Mouse (Mus musculus): ENCODE results near the gene Gpr87. TPM values are rescaled to one million over a fixed set of nuclear protein-coding genes. Genes with fewer than 3 reads are reported as not detected.

Gene Gpr87
- polyA plus RNA-seq, 1 experiment from 2014 or later = 0.31 TPM

DNA sequence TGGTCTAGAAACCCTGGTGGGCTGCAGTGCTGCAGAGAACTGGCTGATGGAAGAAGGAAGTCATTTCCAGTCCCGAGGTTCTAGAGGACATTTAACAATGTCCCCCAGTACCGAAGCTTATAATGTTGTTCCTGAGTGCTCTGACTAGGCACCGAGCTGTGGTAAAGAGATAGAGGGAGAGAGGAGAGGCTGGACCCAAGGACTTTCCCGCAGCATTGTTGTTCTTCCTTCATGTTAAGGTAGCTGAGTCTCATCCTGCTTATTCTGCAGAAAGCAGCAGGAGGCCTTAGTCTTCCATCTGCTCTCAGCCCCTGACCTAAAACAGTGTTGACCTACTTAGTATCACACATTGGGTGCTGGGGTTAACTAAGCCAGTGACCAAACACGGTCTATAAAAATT lies 18.0 kb downstream of the Gpr87 start:
- Histone ChIP-seq H3K27me3 (replicated peaks; ENCODE audit: low read depth, poor library complexity, severe bottlenecking) (no peaks in the 10 kb centered on the region), H3K27ac (replicated peaks) (no peak overlapping the region), H3K4me3 (no peak overlapping the region), H3K36me3 (replicated peaks) (no peaks in the 10 kb centered on the region), H3K9me3 (no peaks in the 10 kb centered on the region), H3K4me1 (no peaks in the 10 kb centered on the region)
- DNase-seq (ENCODE audit: low spot score) = no peak
- WGBS = 74% methylated on average over 5 of the region's 5 CpGs

DNA sequence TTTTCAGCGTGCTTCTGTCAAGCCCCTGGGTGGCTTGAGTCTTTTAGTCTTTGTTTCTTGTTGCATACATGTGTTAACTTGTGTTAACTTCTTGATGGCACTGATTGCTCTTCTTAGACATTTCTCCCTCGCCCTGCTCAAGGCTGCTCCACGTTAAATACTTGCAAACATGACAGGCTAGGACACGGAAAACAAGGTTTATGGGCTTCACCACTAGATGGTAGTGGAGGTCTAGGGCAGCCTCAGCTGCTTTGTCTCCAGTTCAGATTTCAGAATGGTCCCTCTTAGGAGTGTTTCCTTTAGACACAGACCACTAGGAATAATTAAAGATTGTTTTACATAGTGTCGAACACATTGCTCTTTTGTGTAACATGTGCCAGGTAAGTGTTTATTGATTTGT lies 19.7 kb downstream of the Gpr87 start:
- no peaks in the 10 kb centered on the region for H3K27me3 ChIP-seq (replicated peaks; ENCODE audit: low read depth, poor library complexity, severe bottlenecking)
- DNase-seq (ENCODE audit: low spot score) = peak; percentile 55
- peaks cover 3% of the 10 kb centered on the region for H3K4me1 ChIP-seq
- H3K9me3 ChIP-seq = no peaks in the 10 kb centered on the region
- H3K4me3 ChIP-seq = no peak overlapping the region
- WGBS = 44% methylated on average over 5 of the region's 5 CpGs
- no peak overlapping the region for H3K27ac ChIP-seq (replicated peaks)
- H3K36me3 ChIP-seq (replicated peaks) = no peaks in the 10 kb centered on the region

DNA sequence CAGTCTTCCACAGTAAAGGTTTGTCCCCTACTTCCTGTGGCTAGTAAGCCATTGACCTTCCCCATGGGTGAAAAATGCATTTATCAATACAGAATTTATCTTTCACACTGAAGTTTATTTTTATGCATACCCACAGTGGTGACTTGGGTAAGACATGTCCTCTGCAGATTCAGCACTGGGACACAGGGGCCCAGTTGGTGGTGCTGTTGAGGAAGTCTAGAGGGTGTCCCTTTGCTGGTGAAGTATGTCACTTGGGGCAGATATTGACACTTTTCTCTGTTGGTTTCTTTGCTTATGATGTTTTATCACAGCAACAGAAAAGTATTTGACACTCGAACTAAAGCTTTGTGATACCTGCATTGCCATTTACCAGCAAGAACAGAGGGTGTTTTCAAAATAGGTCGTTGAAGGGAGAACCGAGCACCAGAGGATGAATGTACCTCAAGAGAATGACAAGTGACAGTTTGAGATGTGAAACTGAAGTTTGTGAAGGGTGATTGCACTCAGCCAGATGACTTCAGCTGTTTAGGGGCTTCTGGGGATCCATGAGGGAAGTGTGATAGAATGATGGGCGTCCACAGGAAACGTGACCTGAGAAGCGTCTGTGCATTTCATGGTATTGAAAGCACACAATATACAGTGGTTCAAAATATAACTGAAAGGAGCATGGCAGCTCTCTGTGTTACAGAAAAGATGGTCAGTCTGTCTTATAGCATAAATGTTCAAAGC lies 20.3 kb downstream of the Gpr87 start:
- no peaks in the 10 kb centered on the region for H3K36me3 ChIP-seq (replicated peaks)
- H3K9me3 ChIP-seq = no peaks in the 10 kb centered on the region
- H3K27me3 ChIP-seq (replicated peaks; ENCODE audit: low read depth, poor library complexity, severe bottlenecking) = no peaks in the 10 kb centered on the region
- no peak for DNase-seq (ENCODE audit: low spot score)
- WGBS = 81% methylated on average over 6 of the region's 6 CpGs
- no peak overlapping the region for H3K27ac ChIP-seq (replicated peaks)
- no peak overlapping the region for H3K4me3 ChIP-seq
- peaks cover 8% of the 10 kb centered on the region for H3K4me1 ChIP-seq

DNA sequence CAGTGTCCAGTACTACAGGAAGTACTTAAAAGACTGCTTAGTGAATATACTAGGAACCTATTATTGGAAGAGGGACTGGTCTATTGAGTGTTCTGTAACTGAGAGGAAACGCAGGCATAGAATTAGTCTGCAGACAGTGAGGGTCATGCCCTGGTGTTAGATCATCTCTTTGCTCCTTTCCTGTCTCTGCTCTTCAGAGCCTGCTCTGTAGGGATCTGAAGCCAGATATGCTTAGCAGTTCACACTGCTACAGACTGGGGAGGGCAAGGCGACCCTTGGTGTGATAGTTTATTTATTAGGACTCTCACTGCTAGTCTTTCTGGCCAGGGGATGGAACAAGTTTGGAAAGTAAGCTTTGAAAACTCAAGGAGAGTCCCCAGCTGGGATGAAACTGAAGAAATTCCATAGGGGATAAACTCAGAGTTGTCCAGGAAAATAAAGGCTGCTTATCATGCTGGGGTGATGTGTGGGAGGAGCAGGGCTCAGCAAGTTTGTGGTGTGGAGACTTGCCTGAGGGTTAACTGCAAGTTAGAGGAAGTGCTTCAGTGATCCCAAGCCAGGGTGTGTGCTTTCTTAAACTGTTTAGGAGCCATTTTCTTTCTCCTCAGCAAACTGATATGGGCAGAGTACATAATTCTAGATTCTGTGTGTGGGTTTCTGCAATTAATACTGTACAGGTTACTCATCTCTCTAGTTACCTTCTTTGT lies 24.8 kb downstream of the Gpr87 start:
- Histone ChIP-seq H3K4me3 (no peak overlapping the region), H3K36me3 (replicated peaks) (no peaks in the 10 kb centered on the region)

DNA sequence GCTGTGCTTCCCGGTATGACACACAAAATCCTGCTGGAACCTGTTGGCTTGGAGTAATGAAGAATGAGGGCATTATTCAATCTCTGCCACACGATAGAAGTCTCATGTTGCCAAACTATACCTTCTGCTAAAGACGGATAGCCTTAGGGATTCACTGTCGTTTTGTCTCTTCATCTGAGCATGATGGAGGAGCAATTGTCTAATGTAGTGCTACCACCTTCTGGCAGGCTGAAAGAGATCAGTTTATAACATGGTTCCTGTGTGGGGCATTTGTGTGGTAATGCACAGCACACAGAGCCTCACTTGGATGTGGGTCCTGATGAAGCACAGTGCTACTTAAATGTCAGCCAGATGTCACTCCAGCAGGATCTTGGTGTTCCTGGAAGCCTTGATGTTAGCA lies 25.7 kb downstream of the Gpr87 start:
- Histone ChIP-seq H3K4me1 (peaks cover 11% of the 10 kb centered on the region), H3K9me3 (no peaks in the 10 kb centered on the region), H3K36me3 (replicated peaks) (no peaks in the 10 kb centered on the region), H3K4me3 (no peak overlapping the region), H3K27me3 (replicated peaks; ENCODE audit: low read depth, poor library complexity, severe bottlenecking) (no peaks in the 10 kb centered on the region), H3K27ac (replicated peaks) (no peak overlapping the region)
- no peak for DNase-seq (ENCODE audit: low spot score)
- 77% methylated on average over 4 of the region's 4 CpGs for WGBS

More for the DNA sequence above, 24.8 kb downstream of the Gpr87 start:
- H3K9me3 ChIP-seq = no peaks in the 10 kb centered on the region
- H3K27ac ChIP-seq (replicated peaks) = no peak overlapping the region
- no peak for DNase-seq (ENCODE audit: low spot score)
- 49% methylated on average over 2 of the region's 2 CpGs for WGBS
- H3K4me1 ChIP-seq = peaks cover 11% of the 10 kb centered on the region
- H3K27me3 ChIP-seq (replicated peaks; ENCODE audit: low read depth, poor library complexity, severe bottlenecking) = no peaks in the 10 kb centered on the region

DNA sequence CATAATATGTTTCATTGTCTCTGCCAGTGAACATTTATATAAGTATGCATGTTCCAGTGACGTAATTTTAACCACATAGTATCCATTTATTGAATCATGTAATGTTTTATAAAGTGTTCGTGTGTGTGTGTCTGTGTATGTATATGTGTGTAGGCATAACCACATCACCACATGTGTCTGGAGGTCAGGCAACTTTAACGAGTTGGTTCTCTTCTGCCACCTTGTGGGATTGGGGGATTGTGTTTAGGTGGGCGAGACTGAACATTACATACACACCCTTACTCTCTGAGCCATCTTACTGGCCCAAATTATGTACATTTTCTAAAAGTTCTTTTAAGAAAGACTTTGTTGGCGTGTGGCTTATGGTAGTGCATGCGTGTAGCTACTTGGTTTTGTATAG lies 26.4 kb downstream of the Gpr87 start:
- Histone ChIP-seq H3K9me3 (no peaks in the 10 kb centered on the region), H3K4me1 (peaks cover 11% of the 10 kb centered on the region), H3K27me3 (replicated peaks; ENCODE audit: low read depth, poor library complexity, severe bottlenecking) (no peaks in the 10 kb centered on the region), H3K4me3 (no peak overlapping the region), H3K27ac (replicated peaks) (no peak overlapping the region), H3K36me3 (replicated peaks) (no peaks in the 10 kb centered on the region)
- WGBS = 93% methylated on average over 6 of the region's 6 CpGs
- no peak for DNase-seq (ENCODE audit: low spot score)

DNA sequence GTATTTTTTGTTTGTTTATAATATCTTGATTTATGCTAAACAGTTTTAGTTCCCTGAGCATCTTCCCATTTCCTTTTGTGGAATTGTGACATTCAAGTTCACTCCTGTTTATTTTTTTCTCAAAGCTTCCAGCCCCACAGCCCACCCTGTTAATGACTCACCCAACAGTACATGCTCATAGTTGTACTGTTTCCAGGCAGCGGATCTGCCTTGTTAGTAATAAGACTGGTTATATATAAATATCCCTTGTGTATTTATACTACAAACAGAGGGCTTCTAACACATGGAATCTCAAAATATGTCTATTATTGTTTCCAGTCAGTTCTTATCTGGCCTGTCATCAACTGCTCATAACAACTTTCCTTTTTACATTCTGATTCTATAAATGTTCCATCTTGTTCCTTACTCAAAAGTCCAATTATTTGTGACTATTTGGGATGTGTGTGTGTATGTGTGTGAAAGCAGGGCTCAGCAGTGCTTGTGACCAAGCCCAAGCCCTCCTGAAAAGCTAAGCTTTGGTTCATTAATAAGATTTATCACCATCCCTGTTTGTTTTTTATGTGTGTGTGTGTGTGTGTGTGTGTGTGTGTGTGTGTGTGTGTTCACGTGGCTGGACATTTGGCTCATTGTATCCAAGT lies 27.4 kb downstream of the Gpr87 start:
- WGBS = 86% methylated on average over 2 of the region's 2 CpGs
- Histone ChIP-seq H3K27ac (replicated peaks) (no peak overlapping the region), H3K9me3 (no peaks in the 10 kb centered on the region), H3K4me3 (no peak overlapping the region), H3K4me1 (peaks cover 11% of the 10 kb centered on the region), H3K36me3 (replicated peaks) (no peaks in the 10 kb centered on the region), H3K27me3 (replicated peaks; ENCODE audit: low read depth, poor library complexity, severe bottlenecking) (no peaks in the 10 kb centered on the region)
- no peak for DNase-seq (ENCODE audit: low spot score)

DNA sequence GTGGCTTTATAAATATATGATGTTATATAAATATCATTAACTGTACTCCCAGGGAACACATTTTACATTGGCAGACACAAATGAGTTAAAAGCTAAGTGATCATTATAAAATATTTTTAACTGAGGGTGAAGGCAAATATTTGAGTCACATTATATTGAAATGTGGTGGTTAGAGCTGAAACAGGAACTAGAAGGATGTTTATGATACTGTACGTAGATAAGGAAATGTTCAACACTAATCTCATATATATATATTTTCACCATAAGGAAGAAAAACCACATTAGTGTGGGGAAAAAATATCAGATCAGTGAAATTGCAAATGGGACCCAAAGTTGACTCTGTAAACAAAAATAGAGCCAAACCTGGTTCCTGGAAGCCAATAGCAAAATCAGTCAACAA lies 34.4 kb downstream of the Gpr87 start:
- Histone ChIP-seq H3K27ac (replicated peaks) (no peak overlapping the region), H3K27me3 (replicated peaks; ENCODE audit: low read depth, poor library complexity, severe bottlenecking) (no peaks in the 10 kb centered on the region), H3K9me3 (no peaks in the 10 kb centered on the region), H3K4me1 (no peaks in the 10 kb centered on the region), H3K4me3 (no peak overlapping the region), H3K36me3 (replicated peaks) (no peaks in the 10 kb centered on the region)
- 93% methylated on average over 1 of the region's 1 CpGs for WGBS
- DNase-seq (ENCODE audit: low spot score) = no peak

DNA sequence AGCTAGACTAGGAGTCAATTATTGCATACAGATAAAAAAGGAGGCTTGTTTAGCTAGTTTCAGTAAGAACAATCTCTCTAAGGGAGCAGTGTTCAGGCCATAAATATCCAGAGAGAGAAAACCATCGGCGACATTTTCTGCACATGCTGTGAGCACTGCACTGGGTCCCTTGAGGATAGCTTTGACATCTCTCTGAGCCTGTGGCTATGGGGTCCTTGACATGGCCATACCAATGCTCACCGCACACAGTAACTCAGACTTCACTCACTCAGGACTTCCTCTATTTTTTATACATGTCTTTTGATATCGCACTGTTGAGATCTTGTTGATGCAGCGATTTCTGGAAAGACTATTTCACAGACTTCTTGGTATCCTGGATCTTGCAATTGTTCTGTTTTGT lies 37.9 kb downstream of the Gpr87 start:
- WGBS = 94% methylated on average over 5 of the region's 5 CpGs
- Histone ChIP-seq H3K27ac (replicated peaks) (no peak overlapping the region), H3K27me3 (replicated peaks; ENCODE audit: low read depth, poor library complexity, severe bottlenecking) (no peaks in the 10 kb centered on the region), H3K9me3 (no peaks in the 10 kb centered on the region), H3K36me3 (replicated peaks) (no peaks in the 10 kb centered on the region), H3K4me1 (no peaks in the 10 kb centered on the region), H3K4me3 (no peak overlapping the region)
- DNase-seq (ENCODE audit: low spot score) = no peak

DNA sequence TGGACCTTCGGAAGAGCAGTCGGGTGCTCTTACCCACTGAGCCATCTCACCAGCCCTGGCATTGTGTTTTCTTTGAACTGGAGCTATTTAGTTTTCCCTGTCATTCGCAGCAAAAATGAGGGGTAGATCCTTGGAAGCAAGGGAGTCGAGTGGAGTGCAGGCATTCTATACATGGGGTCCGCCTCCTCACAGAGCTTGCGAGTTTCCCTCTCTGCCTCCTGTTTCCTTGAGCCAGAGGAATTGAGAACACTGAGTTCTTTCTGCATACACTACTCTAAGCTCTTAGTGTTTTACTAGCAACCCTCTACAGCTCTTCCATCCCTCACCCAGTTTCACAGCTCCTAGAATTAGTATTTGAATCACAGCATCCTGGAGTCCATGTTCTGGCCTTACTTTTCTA lies 39.5 kb downstream of the Gpr87 start:
- no peak for DNase-seq (ENCODE audit: low spot score)
- Histone ChIP-seq H3K36me3 (replicated peaks) (no peaks in the 10 kb centered on the region), H3K9me3 (no peaks in the 10 kb centered on the region), H3K4me3 (no peak overlapping the region), H3K4me1 (no peaks in the 10 kb centered on the region), H3K27me3 (replicated peaks; ENCODE audit: low read depth, poor library complexity, severe bottlenecking) (no peaks in the 10 kb centered on the region), H3K27ac (replicated peaks) (no peak overlapping the region)
- 91% methylated on average over 6 of the region's 6 CpGs for WGBS

DNA sequence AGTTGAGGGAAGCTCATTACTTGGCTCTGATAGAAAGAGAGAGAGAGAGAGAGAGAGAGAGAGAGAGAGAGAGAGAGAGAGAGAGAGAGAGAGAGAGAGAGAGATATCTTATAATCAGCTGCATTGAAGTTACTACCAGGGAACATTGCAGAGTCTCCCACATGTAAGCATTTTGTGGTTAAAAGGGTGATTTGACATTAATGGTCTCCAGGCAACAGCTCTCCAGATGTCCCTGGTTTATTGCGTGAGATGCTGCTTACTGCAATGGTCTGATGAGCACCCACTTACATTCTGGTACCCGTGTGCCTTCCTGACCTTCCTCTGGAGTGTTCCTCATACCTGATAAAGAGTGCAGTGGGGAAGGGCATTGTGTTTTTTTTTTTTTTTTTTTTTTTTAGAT lies 40.0 kb downstream of the Gpr87 start:
- H3K9me3 ChIP-seq = no peaks in the 10 kb centered on the region
- WGBS = 86% methylated on average over 2 of the region's 2 CpGs
- DNase-seq (ENCODE audit: low spot score) = no peak
- H3K27me3 ChIP-seq (replicated peaks; ENCODE audit: low read depth, poor library complexity, severe bottlenecking) = no peaks in the 10 kb centered on the region
- H3K4me1 ChIP-seq = no peaks in the 10 kb centered on the region
- H3K27ac ChIP-seq (replicated peaks) = no peak overlapping the region
- H3K36me3 ChIP-seq (replicated peaks) = no peaks in the 10 kb centered on the region
- no peak overlapping the region for H3K4me3 ChIP-seq

DNA sequence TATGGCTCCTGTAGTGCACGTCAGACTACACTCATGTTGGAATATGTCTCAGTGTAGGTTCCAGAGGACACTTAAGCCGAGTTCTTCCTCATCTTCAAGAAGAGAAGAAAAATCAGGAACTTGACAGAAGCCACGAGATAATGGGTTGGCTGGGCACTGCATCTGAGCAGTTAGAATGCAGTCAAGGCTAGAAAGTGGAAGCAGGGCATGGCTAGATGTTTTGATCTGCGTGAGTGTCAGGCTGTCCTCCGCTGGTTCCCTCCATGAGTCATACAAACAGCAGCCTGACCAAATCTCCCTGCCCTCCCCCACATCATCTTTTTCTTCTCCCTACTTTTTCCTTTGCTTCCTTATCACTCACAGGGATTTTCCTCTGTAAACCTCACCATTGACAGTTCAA lies 41.5 kb downstream of the Gpr87 start, which contains the start of gene P2ry14:
Gene P2ry14 (minus strand): TSS at position 195 of the 400 bp plus-strand sequence.
- Histone ChIP-seq H3K4me3 (no peak within 1 kb of the TSS), H3K9me3 (no peaks in the 10 kb centered on the region), H3K36me3 (replicated peaks) (no peaks in the 10 kb centered on the region), H3K27me3 (replicated peaks; ENCODE audit: low read depth, poor library complexity, severe bottlenecking) (no peaks in the 10 kb centered on the region), H3K4me1 (no peaks in the 10 kb centered on the region), H3K27ac (replicated peaks) (no peak within 1 kb of the TSS)
- no peak for DNase-seq (ENCODE audit: low spot score)
- WGBS = 89% methylated on average over 5 of the region's 5 CpGs

DNA sequence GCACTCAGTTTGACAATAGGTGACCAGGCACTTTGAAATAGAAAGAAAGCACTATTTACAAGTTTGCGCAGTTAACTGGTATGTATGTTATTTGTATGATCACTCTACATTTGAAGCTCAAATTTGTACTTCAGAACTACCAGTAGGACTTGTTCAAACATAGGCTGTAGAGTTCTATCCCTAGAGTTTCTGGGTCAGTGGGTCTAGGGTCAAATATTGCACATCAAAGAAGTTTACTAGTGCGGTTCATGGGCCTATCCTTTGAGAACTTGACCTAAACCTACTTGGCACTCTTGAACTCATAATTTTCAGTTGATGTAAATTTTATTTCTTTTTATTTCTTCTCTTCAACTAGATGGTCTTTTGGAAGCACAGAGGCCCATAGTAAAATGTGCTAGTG lies 44.3 kb downstream of the Gpr87 start:
- no peak overlapping the region for H3K27ac ChIP-seq (replicated peaks)
- H3K36me3 ChIP-seq (replicated peaks) = no peaks in the 10 kb centered on the region
- no peak overlapping the region for H3K4me3 ChIP-seq
- DNase-seq (ENCODE audit: low spot score) = no peak
- H3K9me3 ChIP-seq = no peaks in the 10 kb centered on the region
- WGBS = 98% methylated on average over 2 of the region's 2 CpGs
- no peaks in the 10 kb centered on the region for H3K27me3 ChIP-seq (replicated peaks; ENCODE audit: low read depth, poor library complexity, severe bottlenecking)
- H3K4me1 ChIP-seq = no peaks in the 10 kb centered on the region
